Mouse (Mus musculus) cortical plate, adult 2 months (tissue): ENCODE measurements around the gene Il23a. TPM values are rescaled to one million over a fixed set of nuclear protein-coding genes. Genes with fewer than 3 reads are reported as not detected.
"Not testable (repeated sequence)": the region's sequence is repeated elsewhere in the genome, so short reads cannot be mapped to it uniquely, and the experiment has no call there.

Source experiments
- H3K27ac ChIP-seq: fragments of 200-500 bp; 2 replicates; pipeline ENCODE4 v1.5.1; 2012; ENCODE audit warnings: low read length, control low read depth, inconsistent platforms; ENCODE audit not compliant: insufficient read depth
- H3K4me1 ChIP-seq: fragments of 200-500 bp; 2 replicates; pipeline ENCODE4 v1.6.1; 2011; ENCODE audit warnings: low read length; ENCODE audit not compliant: control insufficient read depth, insufficient read depth
- H3K4me3 ChIP-seq: fragments of 200-500 bp; 2 replicates; pipeline ENCODE4 v1.5.1; 2011; ENCODE audit warnings: mild to moderate bottlenecking, low read length, control low read depth; ENCODE audit not compliant: insufficient read depth
- CTCF ChIP-seq: fragments of 200-500 bp; IDR thresholded peaks from 2 replicates; pipeline ENCODE4 v1.5.1; 2011; ENCODE audit warnings: mild to moderate bottlenecking, control low read depth, low read length; ENCODE audit not compliant: insufficient read depth; ENCODE audit errors: extremely low read depth
- POLR2A ChIP-seq: fragments of 200-500 bp; IDR thresholded peaks from 2 replicates; pipeline ENCODE4 v1.6.1; 2011; ENCODE audit warnings: mild to moderate bottlenecking, low read length, control low read depth; ENCODE audit not compliant: insufficient read depth; ENCODE audit errors: extremely low read depth
- polyA plus RNA-seq: library from polyadenylated mRNA; depleted of rRNA; stranded (reverse); fragments of >200 nt; gene quantifications from 2 replicates; pipeline ENCODE4 v1.2.3, GENCODE M21; 2012

Il23a gene
- polyA plus RNA-seq, 1 experiment, result 0.54 TPM

DNA sequence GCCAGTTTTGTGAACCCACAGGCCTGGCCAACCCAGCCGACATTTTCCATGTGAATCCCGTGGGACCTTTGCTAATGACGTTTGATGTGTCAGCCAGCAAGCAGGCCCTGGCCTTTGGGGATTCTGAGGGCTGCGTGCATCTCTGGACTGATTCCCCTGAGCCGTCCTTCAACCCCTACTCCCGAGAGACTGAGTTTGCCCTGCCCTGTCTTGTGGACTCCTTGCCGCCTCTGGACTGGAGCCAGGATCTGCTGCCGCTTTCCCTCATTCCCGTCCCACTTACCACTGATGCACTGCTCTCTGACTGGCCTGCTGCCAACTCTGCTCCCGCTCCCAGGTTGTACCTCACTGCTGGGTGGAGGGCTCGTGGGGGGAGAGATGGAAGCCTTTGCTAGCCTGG, 11.6 kb upstream of the Il23a start:
- TF ChIP-seq POLR2A, result no peak
- no peak for TF ChIP-seq CTCF
- Histone ChIP-seq H3K4me1 (no peaks in the 10 kb centered on the region), H3K4me3 (no peak overlapping the region), H3K27ac (no peak overlapping the region)

DNA sequence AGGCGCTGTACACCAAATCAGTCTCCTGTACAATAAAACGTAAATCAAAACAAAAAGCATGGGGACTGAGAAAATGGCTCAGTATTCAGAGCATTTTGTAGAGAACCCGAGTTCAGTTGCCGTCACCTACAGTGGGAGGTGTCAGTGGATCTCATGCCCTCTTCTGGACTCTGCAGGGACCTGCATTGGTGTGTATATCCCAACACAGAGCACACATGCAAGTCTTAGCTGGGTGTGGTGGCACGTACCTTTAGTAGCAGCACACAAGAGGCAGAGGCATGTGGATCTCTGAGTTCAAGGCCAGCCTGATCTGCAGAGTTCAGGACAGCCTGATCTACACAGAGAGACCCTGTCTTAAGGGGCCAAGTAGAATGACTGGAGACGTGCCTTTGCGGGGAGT, 11.1 kb upstream of the Il23a start:
- H3K4me3 ChIP-seq, result no peak overlapping the region
- TF ChIP-seq CTCF, result no peak
- TF ChIP-seq POLR2A, result no peak

DNA sequence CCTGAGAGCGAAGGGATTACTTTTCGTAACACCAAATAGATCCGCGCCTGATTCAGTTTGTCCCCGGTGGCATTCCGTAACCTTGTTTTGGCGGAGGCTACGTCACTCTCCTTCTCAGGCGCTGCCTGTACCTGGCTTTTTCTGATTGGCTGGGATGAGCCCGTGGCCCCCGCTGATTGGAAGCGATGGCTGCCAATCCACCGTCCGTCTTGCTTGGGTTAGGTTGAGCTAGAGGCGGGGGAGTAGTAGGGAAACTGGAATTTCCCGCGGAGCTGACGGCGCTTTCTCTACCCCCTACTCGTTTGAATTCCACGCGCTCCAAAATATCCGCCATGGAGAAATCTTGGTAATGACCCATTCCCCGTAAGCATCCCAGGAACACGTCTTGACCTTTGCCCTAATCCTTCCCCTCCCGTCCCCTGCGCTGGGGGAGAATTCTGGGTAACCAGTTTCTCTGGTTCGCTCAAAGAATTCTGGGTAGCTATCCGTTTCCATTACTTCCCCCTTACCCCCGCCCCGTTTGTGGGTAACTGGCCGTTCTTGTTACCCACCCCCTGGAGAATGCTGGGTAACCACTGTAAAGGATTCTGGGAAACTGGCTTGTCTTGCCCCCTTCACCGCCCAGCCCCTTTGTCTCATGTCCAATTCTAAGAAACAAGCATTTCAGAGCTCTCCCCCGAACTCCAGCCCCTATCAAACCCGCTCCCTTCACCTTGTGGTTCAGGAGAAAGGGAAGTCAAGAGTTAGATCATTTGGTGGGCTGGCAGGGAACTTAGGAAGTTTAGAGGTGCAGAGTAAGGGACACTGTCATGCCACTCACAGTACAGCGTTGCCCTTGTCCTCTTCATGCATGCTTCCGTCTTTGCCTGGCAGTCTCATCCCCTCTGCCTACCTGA, 4.8 kb upstream of the Il23a start, which contains the start of gene Pan2:
Gene Pan2 (plus strand): TSS at position 210 of the 896 bp plus-strand sequence.
- H3K27ac ChIP-seq, result peak within 1 kb of the TSS; percentile 84
- peaks cover 7% of the 10 kb centered on the region for H3K4me1 ChIP-seq
- TF ChIP-seq CTCF, result no peak
- TF ChIP-seq POLR2A, result peak; percentile 76
- peak within 1 kb of the TSS; percentile 45 for H3K4me3 ChIP-seq

More for the DNA sequence above, 11.1 kb upstream of the Il23a start:
- Histone ChIP-seq H3K4me1 (no peaks in the 10 kb centered on the region), H3K27ac (no peak overlapping the region)

- H3K4me1 ChIP-seq, result peaks cover 7% of the 10 kb centered on the region
- TF ChIP-seq POLR2A (no peak), CTCF (no peak)
- peak overlapping the region; percentile 45 for H3K4me3 ChIP-seq
- H3K27ac ChIP-seq, result peak overlapping the region; percentile 68
These were observed 4.2 kb upstream of the Il23a start for GRCm38 (mm10) chr10:128302785-128303125.

DNA sequence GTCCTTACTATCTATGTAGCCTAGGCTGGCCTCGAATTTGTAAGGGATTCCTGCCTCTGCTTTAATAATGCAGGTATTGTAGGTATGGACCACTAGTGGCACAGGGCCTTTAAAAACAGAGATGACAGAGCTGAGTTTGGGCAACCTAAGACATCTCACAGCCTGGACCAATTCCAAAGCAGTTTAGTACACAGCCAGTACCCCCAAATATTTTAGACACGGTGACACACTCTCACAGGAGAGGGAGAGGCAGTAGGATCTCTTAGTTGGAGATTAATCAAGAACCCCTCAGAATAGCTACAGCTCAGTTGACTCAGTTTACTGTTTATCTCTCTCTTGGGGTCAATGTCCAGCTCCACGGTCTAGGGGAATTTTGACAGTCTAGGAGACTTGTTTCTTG, 3.8 kb upstream of the Il23a start:
- Histone ChIP-seq H3K4me1 (peaks cover 7% of the 10 kb centered on the region), H3K4me3 (peak overlapping the region; percentile 45), H3K27ac (peak overlapping the region; percentile 68)
- TF ChIP-seq CTCF (no peak), POLR2A (no peak)

GRCm38 (mm10) chr10:128298243-128298642, 309 bp downstream of the Il23a start:
- no peak for TF ChIP-seq POLR2A
- no peak for TF ChIP-seq CTCF
- no peak overlapping the region for H3K4me3 ChIP-seq
- H3K27ac ChIP-seq, result no peak overlapping the region
- H3K4me1 ChIP-seq, result peaks cover 3% of the 10 kb centered on the region; the same call in 1 of the 2 replicates

DNA sequence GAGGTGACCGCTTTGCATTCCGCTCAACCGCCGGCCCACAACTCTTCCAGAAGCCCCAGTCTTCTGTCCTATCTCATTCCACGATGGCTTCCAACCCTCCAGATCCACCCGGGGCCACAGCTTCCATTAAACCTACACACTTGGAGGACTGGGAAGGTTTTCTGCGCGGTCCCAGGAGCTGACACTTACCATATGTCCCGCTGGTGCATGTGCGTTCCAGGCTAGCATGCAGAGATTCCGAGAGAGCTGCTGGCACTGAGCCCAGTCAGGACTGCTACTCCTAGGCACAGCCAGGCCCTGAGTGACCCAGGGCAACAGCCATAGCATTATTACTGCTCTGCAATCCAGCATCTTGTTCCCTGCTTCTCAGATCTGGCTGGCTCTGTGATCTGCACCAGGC, 930 bp downstream of the Il23a start:
- H3K27ac ChIP-seq, result no peak overlapping the region
- H3K4me1 ChIP-seq, result peaks cover 3% of the 10 kb centered on the region; the same call in 1 of the 2 replicates
- no peak overlapping the region for H3K4me3 ChIP-seq
- TF ChIP-seq POLR2A, result no peak
- TF ChIP-seq CTCF, result no peak

DNA sequence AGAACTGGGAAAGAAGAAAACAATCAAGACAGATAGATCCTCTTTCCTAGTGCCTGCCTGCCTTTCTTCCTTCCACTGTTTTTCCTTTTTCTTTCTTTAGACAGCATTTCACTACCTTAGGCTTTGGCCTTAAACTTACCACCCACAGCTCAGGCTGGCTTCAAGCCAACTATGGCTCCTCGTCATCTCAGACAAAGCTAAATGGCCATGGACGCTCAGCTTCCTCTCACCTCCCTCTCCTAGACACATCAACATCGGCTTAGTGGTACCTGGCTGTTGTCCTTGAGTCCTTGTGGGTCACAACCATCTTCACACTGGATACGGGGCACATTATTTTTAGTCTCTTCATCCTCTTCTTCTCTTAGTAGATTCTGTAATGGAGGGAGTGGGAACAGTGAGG, 1.3 kb downstream of the Il23a start:
- Histone ChIP-seq H3K27ac (no peak overlapping the region), H3K4me3 (no peak overlapping the region), H3K4me1 (no peaks in the 10 kb centered on the region)
- no peak for TF ChIP-seq POLR2A
- TF ChIP-seq CTCF, result no peak

- no peaks in the 10 kb centered on the region for H3K4me1 ChIP-seq
- no peak overlapping the region for H3K4me3 ChIP-seq
- TF ChIP-seq CTCF, result no peak
- no peak for TF ChIP-seq POLR2A
- H3K27ac ChIP-seq, result no peak overlapping the region
These were observed 2.0 kb downstream of the Il23a start for GRCm38 (mm10) chr10:128296370-128297090.

GRCm38 (mm10) chr10:128290594-128290993, 8.0 kb downstream of the Il23a start:
- not testable (repeated sequence) for H3K27ac ChIP-seq, H3K4me3 ChIP-seq, H3K4me1 ChIP-seq
